In genomic region chr5:111901678-111902077, GRCm38 (mm10) we compare ENCODE assay signal across 9 mouse cellular contexts.
DNase-seq lines count a peak whose midpoint lies in the region; ATAC-seq lines count a peak whose summit lies in the region.
"Had no signal": no experiment of that assay in that cellular context is flagged by ENCODE, and none has a peak within 500 bp of the region (broad histone marks: within the 10 kb centered on the region; RNA-seq: fewer than 3 reads in every experiment).

No protein-coding gene starts in this region.

- H3K27me3 ChIP-seq in lung, embryonic 16.5 days (ENCODE audit: control insufficient read depth, insufficient read depth, low read depth, low read length) = no peaks in the 10 kb centered on the region
- H3K27me3 ChIP-seq in kidney, embryonic 16.5 days (ENCODE audit: insufficient read depth, low read length) = peaks cover 39% of the 10 kb centered on the region

- WGBS in lung, embryonic 16.5 days = 9% methylated on average over 5 of the region's 5 CpGs
- WGBS in kidney, embryonic 16.5 days = 20% methylated on average over 5 of the region's 5 CpGs

- H3K4me2 ChIP-seq in lung, embryonic 16.5 days (ENCODE audit: low read depth, low read length) = no peak overlapping the region
- no peak overlapping the region for H3K4me2 ChIP-seq in kidney, embryonic 16.5 days (replicated peaks; ENCODE audit: low read depth, low read length)
- H3K4me2 ChIP-seq: limb, embryonic 15.5 days had no signal

- peak; percentile 70 for DNase-seq in adrenal gland, postnatal 10 days
- DNase-seq in adrenal gland, adult 2 months = no peak
- no peak for DNase-seq in lung, adult 18-20 months
- DNase-seq in retina, postnatal 1 day = peak; percentile 70
- no peak for DNase-seq in frontal cortex, postnatal 10 days (ENCODE audit: low spot score in 2 of 2)

- no peak overlapping the region for H3K4me3 ChIP-seq in lung, embryonic 16.5 days (ENCODE audit: low read length)
- H3K4me3 ChIP-seq in kidney, embryonic 16.5 days (ENCODE audit: low read length) = no peak overlapping the region
- H3K4me3 ChIP-seq: limb, embryonic 15.5 days had no signal

- no peak overlapping the region for H3K9ac ChIP-seq in lung, embryonic 16.5 days (ENCODE audit: low read length)
- H3K9ac ChIP-seq in kidney, embryonic 16.5 days (replicated peaks; ENCODE audit: low read length) = no peak overlapping the region
- H3K9ac ChIP-seq: limb, embryonic 15.5 days had no signal

- no peaks in the 10 kb centered on the region for H3K4me1 ChIP-seq in lung, embryonic 16.5 days (replicated peaks; ENCODE audit: control insufficient read depth, insufficient read depth, low read length)
- no peaks in the 10 kb centered on the region for H3K4me1 ChIP-seq in kidney, embryonic 16.5 days (ENCODE audit: insufficient read depth, low read length)

- no peak overlapping the region for H3K27ac ChIP-seq in lung, embryonic 16.5 days (ENCODE audit: low read length)
- H3K27ac ChIP-seq in kidney, embryonic 16.5 days (ENCODE audit: low read length) = no peak overlapping the region
- H3K27ac ChIP-seq: limb, embryonic 15.5 days had no signal

- ATAC-seq in lung, embryonic 16.5 days (ENCODE audit: low read depth) = peak; percentile 20; the same call in 1 of the 2 replicates
- ATAC-seq in kidney, embryonic 16.5 days (ENCODE audit: low FRiP score, low TSS enrichment) = peak; percentile 63; the same call in 1 of the 2 replicates
- no peak for ATAC-seq in frontal cortex, adult (ENCODE audit: low TSS enrichment)

- no peaks in the 10 kb centered on the region for H3K36me3 ChIP-seq in lung, embryonic 16.5 days (ENCODE audit: control insufficient read depth, insufficient read depth, low read length)
- H3K36me3 ChIP-seq in kidney, embryonic 16.5 days (ENCODE audit: insufficient read depth, low read length) = no peaks in the 10 kb centered on the region
- H3K36me3 ChIP-seq: limb, embryonic 15.5 days had no signal

- no peaks in the 10 kb centered on the region for H3K9me3 ChIP-seq in lung, embryonic 16.5 days (ENCODE audit: control insufficient read depth, low read length)
- no peaks in the 10 kb centered on the region for H3K9me3 ChIP-seq in kidney, embryonic 16.5 days (ENCODE audit: low read length)
- H3K9me3 ChIP-seq: limb, embryonic 15.5 days had no signal

Comparison
In these comparisons a context has a peak if more than half of its experiments do, and no peak if none do; other contexts are left out.
1. DNase-seq: peak in adrenal gland, postnatal 10 days (single experiment) and retina, postnatal 1 day (single experiment); none in adrenal gland, adult 2 months (single experiment), lung, adult 18-20 months (0 of 2) and frontal cortex, postnatal 10 days (0 of 2).